Mouse (Mus musculus): ENCODE measurements around the gene Sntb2. TPM values are rescaled to one million over a fixed set of nuclear protein-coding genes. Genes with fewer than 3 reads are reported as not detected.
"Not testable (repeated sequence)": the region's sequence is repeated elsewhere in the genome, so short reads cannot be mapped to it uniquely, and the experiment has no call there.

The Sntb2 gene
- total RNA-seq, 1 experiment from 2014 or later = 25.8 TPM

DNA sequence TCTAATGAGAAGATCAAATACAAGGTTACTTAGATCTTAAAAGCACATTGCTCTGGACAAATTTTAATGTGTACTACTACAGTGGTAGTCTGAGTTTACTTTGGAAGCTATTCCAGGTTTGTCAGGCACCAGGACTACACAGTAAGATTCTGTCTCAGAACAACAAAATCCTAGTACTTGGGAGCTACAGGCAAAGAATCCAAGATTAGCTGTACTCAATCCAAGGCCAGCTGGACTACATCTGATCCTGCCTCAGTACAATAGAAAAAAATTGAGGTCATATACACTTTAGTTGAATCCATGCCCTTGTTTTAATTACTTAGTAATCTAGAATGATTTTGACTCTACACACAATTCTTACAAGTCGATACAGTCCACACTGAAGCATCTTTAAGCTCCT, 79.4 kb downstream of the Sntb2 start:
- no peak for ATAC-seq (ENCODE audit: extremely low read depth, insufficient number of reproducible peaks, low FRiP score, poor library complexity, severe bottlenecking)

- ATAC-seq (ENCODE audit: extremely low read depth, insufficient number of reproducible peaks, low FRiP score, poor library complexity, severe bottlenecking) = no peak
Measured at GRCm38 (mm10) chr8:107023479-107023878, 87.9 kb downstream of the Sntb2 start.

- no peak for ATAC-seq (ENCODE audit: extremely low read depth, insufficient number of reproducible peaks, low FRiP score, poor library complexity, severe bottlenecking)
Measured at GRCm38 (mm10) chr8:107029310-107029709, 93.8 kb downstream of the Sntb2 start.

GRCm38 (mm10) chr8:107030058-107030457, 94.5 kb downstream of the Sntb2 start:
- ATAC-seq (ENCODE audit: extremely low read depth, insufficient number of reproducible peaks, low FRiP score, poor library complexity, severe bottlenecking) = peak; percentile 28; the same call in 1 of the 2 replicates

- ATAC-seq (ENCODE audit: extremely low read depth, insufficient number of reproducible peaks, low FRiP score, poor library complexity, severe bottlenecking) = peak; percentile 89
Measured at GRCm38 (mm10) chr8:107030650-107031576, 95.4 kb downstream of the Sntb2 start, which contains the start of gene Vps4a. Vps4a (plus strand) TSS chr8:107031222.

- ATAC-seq (ENCODE audit: extremely low read depth, insufficient number of reproducible peaks, low FRiP score, poor library complexity, severe bottlenecking) = no peak
Measured at GRCm38 (mm10) chr8:107031577-107032090, 96.1 kb downstream of the Sntb2 start.

GRCm38 (mm10) chr8:107033609-107034008, 98.1 kb downstream of the Sntb2 start:
- not testable (repeated sequence) for ATAC-seq (ENCODE audit: extremely low read depth, insufficient number of reproducible peaks, low FRiP score, poor library complexity, severe bottlenecking)

- ATAC-seq (ENCODE audit: extremely low read depth, insufficient number of reproducible peaks, low FRiP score, poor library complexity, severe bottlenecking) = no peak
Measured at GRCm38 (mm10) chr8:107035641-107036040, 100.1 kb downstream of the Sntb2 start.

DNA sequence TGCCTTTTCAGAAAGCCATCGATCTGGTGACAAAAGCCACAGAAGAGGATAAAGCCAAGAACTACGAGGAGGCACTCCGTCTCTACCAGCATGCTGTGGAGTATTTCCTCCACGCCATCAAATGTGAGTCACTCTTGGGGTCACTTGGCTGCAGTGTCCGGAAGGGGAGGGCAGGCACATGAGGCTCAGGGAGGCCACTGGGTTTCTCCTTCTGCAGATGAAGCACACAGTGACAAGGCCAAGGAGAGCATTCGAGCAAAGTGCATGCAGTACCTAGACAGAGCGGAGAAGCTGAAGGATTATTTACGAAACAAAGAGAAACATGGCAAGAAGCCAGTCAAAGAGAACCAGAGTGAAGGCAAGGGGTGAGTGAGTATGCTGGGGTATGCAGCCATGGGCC, 101.1 kb downstream of the Sntb2 start:
- ATAC-seq (ENCODE audit: extremely low read depth, insufficient number of reproducible peaks, low FRiP score, poor library complexity, severe bottlenecking) = no peak

GRCm38 (mm10) chr8:107040632-107041031, 105.1 kb downstream of the Sntb2 start:
- ATAC-seq (ENCODE audit: extremely low read depth, insufficient number of reproducible peaks, low FRiP score, poor library complexity, severe bottlenecking) = no peak

DNA sequence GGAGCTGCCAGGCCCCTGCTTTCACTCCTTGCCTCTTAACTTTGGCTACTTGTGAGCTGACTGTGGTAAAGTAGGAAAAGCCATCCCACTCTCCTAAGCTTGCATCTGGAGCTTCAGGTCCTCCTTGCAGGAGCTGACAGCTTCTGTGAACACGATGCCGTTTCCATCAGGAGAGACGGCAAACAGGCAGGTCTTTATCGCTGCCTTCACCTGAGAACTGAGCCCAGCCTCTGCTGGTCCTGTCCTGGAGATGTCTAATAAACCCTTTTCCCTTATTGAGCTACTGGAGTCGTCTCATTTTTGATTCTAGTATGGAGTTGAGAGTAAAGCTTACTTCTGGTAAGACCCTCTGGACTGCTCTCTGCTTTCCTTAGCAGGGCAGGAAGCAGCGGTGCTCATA, 109.9 kb downstream of the Sntb2 start:
- no peak for ATAC-seq (ENCODE audit: extremely low read depth, insufficient number of reproducible peaks, low FRiP score, poor library complexity, severe bottlenecking)

GRCm38 (mm10) chr8:107046976-107047375, 111.4 kb downstream of the Sntb2 start:
- no peak for ATAC-seq (ENCODE audit: extremely low read depth, insufficient number of reproducible peaks, low FRiP score, poor library complexity, severe bottlenecking)

DNA sequence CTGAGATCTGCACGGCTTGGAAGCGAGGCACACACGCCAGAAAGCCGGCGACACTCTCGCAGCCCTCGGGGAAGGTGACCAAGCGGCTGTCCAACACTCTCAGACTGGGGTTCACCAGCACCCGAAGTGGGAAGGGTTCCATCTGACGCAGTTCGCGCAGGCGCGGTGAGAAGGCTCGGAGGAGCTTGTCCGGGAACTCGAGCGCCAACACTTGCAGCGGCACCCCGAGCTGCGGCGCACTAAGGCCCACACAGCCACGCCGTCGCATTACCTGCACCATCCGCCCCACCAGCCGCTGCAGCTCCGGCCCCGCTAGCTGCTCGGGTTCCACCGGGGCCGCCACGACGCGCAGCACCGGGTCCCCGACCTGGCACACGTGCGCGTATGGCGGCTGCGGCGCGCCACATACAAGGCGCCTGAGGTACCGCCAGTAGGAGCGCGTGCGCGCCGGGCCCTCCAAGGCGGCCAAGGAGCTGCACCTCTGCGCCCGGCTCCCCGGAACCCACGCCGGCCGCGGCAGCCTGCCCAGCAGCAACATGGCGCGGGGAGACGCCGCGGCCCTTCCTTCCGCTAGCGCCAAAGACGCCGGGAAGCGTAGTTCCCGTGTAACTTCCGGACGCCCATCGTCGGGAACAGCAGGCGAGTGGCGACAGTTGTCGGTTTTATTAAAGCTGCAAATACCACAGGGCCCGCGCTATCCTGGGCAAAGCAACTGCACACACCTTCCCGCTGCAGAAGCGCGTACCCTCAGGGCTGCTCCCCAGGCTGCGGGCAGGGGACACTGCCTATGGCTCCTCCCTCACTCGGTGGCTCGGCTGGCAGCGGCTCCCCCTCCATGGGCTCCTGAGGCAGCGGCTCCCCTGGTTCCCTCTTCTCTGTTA, 112.8 kb downstream of the Sntb2 start, which contains the start of gene Pdf:
Pdf (minus strand) TSS at position 554 of the 881 bp plus-strand sequence.
- ATAC-seq (ENCODE audit: extremely low read depth, insufficient number of reproducible peaks, low FRiP score, poor library complexity, severe bottlenecking) = peak; percentile 40

DNA sequence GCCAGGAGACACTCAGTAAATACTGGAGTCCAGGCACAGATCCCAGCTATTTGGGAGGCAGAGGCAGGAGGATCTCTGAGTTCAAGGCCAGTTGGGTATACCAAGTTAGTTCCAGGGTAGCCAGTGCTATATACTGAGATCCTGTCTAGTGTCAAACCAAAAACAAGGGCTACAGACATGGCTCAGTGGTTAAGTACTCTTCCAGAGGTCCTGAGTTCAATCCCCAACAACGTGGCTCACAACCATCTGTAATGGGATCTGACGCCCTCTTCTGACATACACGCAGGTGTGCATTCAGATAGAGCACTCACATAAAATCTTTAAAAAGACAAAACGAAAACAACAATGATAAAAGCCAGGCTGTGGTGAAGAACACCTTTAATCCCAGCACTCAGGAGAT, 113.9 kb downstream of the Sntb2 start:
- ATAC-seq (ENCODE audit: extremely low read depth, insufficient number of reproducible peaks, low FRiP score, poor library complexity, severe bottlenecking) = no peak

DNA sequence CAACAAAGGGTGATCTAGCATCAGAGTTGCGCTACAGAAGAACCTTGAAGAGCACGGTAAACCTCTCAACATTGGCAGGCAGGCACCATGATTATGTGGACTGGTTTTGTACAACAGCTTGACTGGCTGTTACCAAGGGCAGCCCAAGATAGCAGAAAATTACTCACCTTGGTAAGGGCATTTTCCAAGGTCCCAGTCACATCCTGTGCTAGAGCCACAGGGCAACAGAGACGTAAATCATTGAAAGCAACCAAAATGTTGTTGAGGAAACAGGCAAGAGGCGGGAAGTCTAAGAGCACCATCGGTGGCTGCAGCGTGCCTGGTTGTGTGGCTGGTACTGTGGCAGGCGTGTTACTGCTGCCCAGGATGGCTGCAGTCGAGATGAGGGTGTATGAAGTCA, 116.5 kb downstream of the Sntb2 start:
- ATAC-seq (ENCODE audit: extremely low read depth, insufficient number of reproducible peaks, low FRiP score, poor library complexity, severe bottlenecking) = no peak

GRCm38 (mm10) chr8:107056076-107056972, 120.8 kb downstream of the Sntb2 start, which contains the start of the genes Cog8 and Nip7:
Cog8 (minus strand) TSS chr8:107056689.
Nip7 (plus strand) TSS chr8:107056877.
- ATAC-seq (ENCODE audit: extremely low read depth, insufficient number of reproducible peaks, low FRiP score, poor library complexity, severe bottlenecking) = peak; percentile 95

GRCm38 (mm10) chr8:107056973-107057369, 121.4 kb downstream of the Sntb2 start:
- no peak; the same call in 1 of the 2 replicates for ATAC-seq (ENCODE audit: extremely low read depth, insufficient number of reproducible peaks, low FRiP score, poor library complexity, severe bottlenecking)

DNA sequence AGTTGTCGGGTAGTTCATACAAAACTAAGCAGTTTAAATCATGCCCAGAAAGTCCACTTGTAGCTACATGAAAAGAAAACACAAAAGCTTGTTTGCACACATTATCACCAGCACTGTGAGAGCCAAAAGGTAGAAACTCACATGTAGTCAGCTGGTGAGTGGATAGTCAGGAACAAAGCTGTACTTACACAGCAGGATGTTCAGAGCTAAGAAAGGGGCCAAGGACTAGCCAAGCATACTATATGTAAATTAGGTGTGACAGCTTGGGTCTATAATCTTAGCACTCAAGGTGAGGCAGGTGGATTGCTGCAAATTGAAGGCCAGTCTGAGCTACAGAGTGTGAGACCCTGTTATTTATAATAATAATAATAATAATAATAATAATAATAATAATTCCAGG, 127.1 kb downstream of the Sntb2 start:
- peak; percentile 64; the same call in 1 of the 2 replicates for ATAC-seq (ENCODE audit: extremely low read depth, insufficient number of reproducible peaks, low FRiP score, poor library complexity, severe bottlenecking)
